Mouse (Mus musculus) E14TG2a.4 (cell line): ENCODE data around the gene Tcf7l1.
"Not testable (repeated sequence)": the region's sequence is repeated elsewhere in the genome, so short reads cannot be mapped to it uniquely, and the experiment has no call there.

Source experiments
- H3K27me3 ChIP-seq: 2 replicates; pipeline ENCODE4 v1.6.1; 2014; ENCODE audit warnings: low read length, control low read depth; ENCODE audit not compliant: insufficient read depth
- H3K36me3 ChIP-seq: 2 replicates; pipeline ENCODE4 v1.6.1; 2014; ENCODE audit warnings: low read length, control low read depth; ENCODE audit not compliant: insufficient read depth
- H3K4me1 ChIP-seq: replicated peaks from 2 replicates; pipeline ENCODE4 v1.6.1; 2014; ENCODE audit warnings: low read depth, low read length, control low read depth
- H3K4me3 ChIP-seq: replicated peaks from 2 replicates; pipeline ENCODE4 v1.5.1; 2014; ENCODE audit warnings: mild to moderate bottlenecking, low read length
- H3K9me3 ChIP-seq: 2 replicates; pipeline ENCODE4 v1.6.1; 2014; ENCODE audit warnings: low read length, control low read depth
- CTCF ChIP-seq: conservative IDR thresholded peaks from 2 replicates; pipeline ENCODE4 v1.5.1; 2014; ENCODE audit warnings: low read length
- NANOG ChIP-seq: IDR thresholded peaks from 2 replicates; pipeline ENCODE4 v1.6.1; 2014; ENCODE audit warnings: borderline replicate concordance, low read length, mixed read lengths
- POU5F1 ChIP-seq: IDR thresholded peaks from 2 replicates; pipeline ENCODE4 v1.6.1; 2014; ENCODE audit warnings: low read length, borderline replicate concordance

Tcf7l1 gene

DNA sequence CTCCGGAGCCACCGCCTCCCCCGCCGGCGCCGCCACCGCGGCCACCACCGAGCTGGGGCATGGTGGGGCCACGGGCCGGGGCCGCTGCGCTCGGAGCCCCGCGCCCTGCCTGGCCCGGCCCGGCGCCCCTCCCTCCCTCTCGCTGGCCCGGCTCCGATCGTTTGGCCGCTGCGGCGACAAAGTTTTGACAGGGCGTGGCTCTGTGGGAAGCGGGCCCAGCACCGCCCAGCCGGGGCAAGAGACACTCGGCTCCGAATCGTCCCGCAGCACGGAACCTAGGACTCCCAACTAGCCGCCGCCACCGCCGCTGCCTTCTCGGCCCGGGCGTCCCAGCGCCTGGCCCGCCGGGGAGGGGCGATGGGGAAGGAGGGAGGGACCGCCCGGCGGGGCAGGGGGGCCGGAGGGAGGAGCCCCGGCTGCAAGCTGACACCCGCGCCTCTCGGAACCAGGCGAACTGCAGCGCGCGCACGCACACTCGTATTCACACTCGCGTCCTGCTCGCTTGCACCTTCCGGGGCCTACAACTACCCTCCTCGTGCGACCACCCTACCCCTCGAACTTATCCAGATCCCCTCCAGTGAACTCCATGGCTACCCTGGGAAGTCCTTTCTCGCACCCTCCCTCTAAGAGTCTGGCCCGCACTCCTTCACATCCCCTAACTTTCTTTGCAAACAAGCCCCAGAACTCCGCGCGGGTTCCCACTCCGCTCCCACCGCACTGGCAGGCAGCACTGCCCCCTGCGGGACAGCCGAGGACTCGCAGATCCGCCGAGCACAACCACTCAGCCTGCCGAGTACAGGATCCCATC lies at the start of gene Tcf7l1:
TSS of gene Tcf7l1 (minus strand) at position 363 of the 808 bp plus-strand sequence.
- TF ChIP-seq POU5F1 = no peak
- TF ChIP-seq CTCF = peak; percentile 84
- no peak for TF ChIP-seq NANOG
- H3K36me3 ChIP-seq = peaks cover 19% of the 10 kb centered on the region
- H3K9me3 ChIP-seq = no peaks in the 10 kb centered on the region
- peak within 1 kb of the TSS; percentile 92 for H3K4me3 ChIP-seq
- H3K27me3 ChIP-seq = peaks cover 27% of the 10 kb centered on the region
- H3K4me1 ChIP-seq = peaks cover 55% of the 10 kb centered on the region

DNA sequence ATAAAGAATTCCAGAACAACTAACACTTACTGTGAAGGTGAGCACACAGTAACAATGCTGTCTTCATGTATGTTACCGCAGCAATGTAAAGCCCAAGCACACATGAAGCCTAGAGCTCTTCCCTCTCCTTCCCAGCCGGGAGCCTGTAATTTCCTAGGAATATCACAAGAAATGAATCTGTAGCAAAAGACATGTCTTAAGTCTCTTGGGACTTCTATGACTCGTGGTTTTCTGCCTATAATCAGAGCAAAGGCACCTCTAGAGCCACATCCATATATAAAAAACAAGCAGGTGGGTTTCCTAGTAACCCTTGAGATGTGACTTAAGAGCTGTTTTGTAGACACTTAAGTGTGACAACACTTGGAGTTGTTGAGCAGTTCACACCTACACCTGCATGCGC lies 48.7 kb upstream of the Tcf7l1 start:
- peaks cover 48% of the 10 kb centered on the region for H3K4me1 ChIP-seq
- no peaks in the 10 kb centered on the region for H3K27me3 ChIP-seq
- H3K4me3 ChIP-seq = no peak overlapping the region
- H3K36me3 ChIP-seq = peaks cover 27% of the 10 kb centered on the region
- TF ChIP-seq CTCF = no peak
- no peak for TF ChIP-seq NANOG
- TF ChIP-seq POU5F1 = no peak
- no peaks in the 10 kb centered on the region for H3K9me3 ChIP-seq

DNA sequence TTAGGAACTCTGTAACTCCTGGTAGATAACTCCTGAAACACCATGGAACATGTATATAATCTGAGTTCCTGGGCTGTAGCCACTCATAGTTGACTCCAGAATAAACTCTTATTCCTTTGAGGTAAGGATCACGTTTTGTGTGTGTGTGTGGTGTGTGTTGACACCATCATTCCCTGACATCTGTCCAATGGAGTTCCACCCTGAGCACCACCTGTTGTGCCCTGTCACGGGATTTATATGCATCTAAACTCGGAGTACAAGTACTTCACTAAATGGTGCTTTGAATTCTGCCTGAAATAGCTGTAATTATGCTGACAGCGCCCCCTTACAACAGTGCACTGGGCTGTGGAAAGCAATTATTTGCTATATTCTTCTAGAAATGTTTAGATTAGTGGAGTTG lies 45.5 kb upstream of the Tcf7l1 start:
- TF ChIP-seq NANOG (no peak), POU5F1 (no peak), CTCF (no peak)
- no peaks in the 10 kb centered on the region for H3K9me3 ChIP-seq
- H3K27me3 ChIP-seq = no peaks in the 10 kb centered on the region
- H3K36me3 ChIP-seq = peaks cover 17% of the 10 kb centered on the region; the same call in 1 of the 2 replicates
- H3K4me3 ChIP-seq = no peak overlapping the region
- peaks cover 20% of the 10 kb centered on the region for H3K4me1 ChIP-seq

DNA sequence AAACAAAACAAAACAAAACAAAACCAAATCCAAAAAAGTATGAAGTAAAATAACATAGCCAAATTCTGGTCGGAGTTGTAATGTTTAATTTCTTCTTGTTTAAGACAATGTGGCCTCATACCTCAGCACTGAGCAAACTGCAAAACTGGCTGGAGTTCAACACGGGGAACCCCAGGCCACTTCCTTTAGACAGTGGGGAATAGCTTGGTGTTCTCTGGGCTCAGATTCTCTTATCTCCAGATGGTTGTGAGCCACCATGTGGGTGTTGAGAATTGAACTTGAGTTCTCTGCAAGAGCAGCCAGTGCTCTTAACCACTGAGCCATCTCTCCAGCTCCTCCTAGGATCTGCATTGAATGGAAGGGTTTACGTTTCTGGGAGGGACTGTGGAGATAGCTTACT lies 42.8 kb upstream of the Tcf7l1 start:
- no peak for TF ChIP-seq POU5F1
- TF ChIP-seq CTCF = no peak
- no peak for TF ChIP-seq NANOG
- Histone ChIP-seq H3K27me3 (peaks cover under 1% of the 10 kb centered on the region; the same call in 1 of the 2 replicates), H3K4me1 (peaks cover 24% of the 10 kb centered on the region), H3K4me3 (no peak overlapping the region), H3K9me3 (no peaks in the 10 kb centered on the region), H3K36me3 (0 out of 2 replicates have a peak, but pooled peaks cover 6% of the 10 kb centered on the region)

DNA sequence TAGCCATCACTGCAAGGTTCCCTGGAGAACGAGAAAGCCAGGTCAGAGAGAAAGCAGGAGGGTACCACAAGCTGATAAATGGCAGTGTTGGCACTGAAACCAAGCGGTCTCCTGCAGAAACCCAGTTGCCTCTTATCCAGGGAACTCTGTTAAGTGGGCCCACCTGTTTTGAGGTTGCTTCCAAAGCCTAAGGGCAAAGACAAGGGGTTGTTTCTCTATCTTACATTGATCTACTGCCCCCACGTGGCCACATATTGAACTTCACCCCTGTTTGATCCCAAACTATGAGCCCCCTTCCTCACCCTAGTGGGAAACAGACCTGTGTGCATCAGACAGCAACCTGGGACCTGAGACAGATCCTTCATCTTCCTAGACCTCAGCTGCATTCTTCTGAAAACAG lies 42.2 kb upstream of the Tcf7l1 start:
- no peak for TF ChIP-seq NANOG
- TF ChIP-seq CTCF = peak; percentile 92
- Histone ChIP-seq H3K9me3 (no peaks in the 10 kb centered on the region), H3K36me3 (0 out of 2 replicates have a peak, but pooled peaks cover under 1% of the 10 kb centered on the region)

DNA sequence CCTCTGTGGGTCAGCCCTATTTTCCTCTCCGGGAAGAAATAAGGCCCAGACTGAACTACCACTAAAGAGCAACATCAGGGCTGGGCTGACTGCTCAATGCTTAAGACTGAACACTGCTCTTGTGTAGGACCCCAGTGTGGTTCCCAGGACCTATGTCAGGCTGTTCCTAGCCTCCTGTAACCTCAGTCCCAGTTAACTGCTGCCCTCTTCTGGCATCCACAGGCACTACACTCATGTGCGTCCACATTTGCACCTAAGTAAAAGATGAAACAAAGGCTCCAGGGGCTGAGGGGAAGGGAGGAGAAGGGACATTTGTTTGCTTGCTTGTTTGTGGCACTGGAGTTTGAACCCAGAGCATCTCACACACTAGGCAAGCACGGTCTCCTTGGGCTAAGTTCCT lies 39.8 kb upstream of the Tcf7l1 start:
- TF ChIP-seq CTCF (peak; percentile 89), POU5F1 (no peak)
- Histone ChIP-seq H3K4me3 (peak overlapping the region; percentile 48; the same call in 1 of the 2 replicates), H3K9me3 (no peaks in the 10 kb centered on the region), H3K4me1 (peaks cover 49% of the 10 kb centered on the region), H3K36me3 (no peaks in the 10 kb centered on the region), H3K27me3 (peaks cover 10% of the 10 kb centered on the region)

More for the DNA sequence above, 42.2 kb upstream of the Tcf7l1 start:
- H3K27me3 ChIP-seq = peaks cover 6% of the 10 kb centered on the region
- no peak overlapping the region for H3K4me3 ChIP-seq
- H3K4me1 ChIP-seq = peaks cover 30% of the 10 kb centered on the region

DNA sequence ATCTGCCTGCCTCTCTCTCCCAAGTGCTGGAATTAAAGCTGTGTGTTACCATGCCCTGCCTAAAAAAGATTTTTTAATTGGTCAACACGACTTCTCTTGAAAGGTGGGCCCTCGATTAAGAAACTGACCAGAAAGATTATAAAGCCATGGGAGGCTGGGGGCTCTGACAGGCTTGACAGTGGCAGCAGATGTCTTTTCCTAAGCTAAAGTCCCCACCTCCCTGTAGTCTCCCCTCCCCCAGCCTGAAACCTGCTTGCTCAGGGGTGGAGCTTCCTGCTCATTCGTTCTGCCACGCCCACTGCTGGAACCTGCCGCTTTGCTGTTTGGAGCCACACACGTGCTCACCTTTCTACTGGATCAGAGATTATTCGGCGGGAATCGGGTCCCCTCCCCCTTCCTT lies 39.0 kb upstream of the Tcf7l1 start:
- H3K36me3 ChIP-seq, H3K9me3 ChIP-seq: not testable (repeated sequence)
- peaks cover 13% of the 10 kb centered on the region for H3K27me3 ChIP-seq
- H3K4me1 ChIP-seq = peaks cover 49% of the 10 kb centered on the region
- H3K4me3 ChIP-seq = peak overlapping the region; percentile 48; the same call in 1 of the 2 replicates

DNA sequence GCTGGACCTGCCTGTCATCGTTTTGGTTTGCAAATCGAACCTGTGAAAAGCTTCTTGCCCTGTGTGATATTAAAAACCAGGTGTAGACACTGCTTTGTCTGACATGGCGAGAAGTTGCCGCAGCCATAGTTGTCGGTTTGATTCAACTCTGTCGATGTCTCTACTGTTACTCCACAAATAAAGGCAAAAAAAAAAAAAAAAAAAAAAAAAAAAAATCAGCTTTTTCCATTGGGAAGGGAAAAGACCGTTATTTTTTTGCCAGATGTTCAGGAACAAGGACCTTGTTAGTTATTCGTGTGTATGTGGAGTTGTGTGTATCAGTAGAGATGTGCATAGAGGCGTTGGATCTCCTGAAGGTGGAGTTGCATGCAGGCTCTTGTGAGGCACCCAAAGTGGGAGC lies 36.7 kb upstream of the Tcf7l1 start:
- Histone ChIP-seq H3K36me3 (no peaks in the 10 kb centered on the region), H3K9me3 (no peaks in the 10 kb centered on the region), H3K4me1 (peaks cover 54% of the 10 kb centered on the region), H3K4me3 (peak overlapping the region; percentile 74), H3K27me3 (peaks cover 13% of the 10 kb centered on the region)
- no peak for TF ChIP-seq POU5F1
- TF ChIP-seq NANOG = no peak
- no peak for TF ChIP-seq CTCF

DNA sequence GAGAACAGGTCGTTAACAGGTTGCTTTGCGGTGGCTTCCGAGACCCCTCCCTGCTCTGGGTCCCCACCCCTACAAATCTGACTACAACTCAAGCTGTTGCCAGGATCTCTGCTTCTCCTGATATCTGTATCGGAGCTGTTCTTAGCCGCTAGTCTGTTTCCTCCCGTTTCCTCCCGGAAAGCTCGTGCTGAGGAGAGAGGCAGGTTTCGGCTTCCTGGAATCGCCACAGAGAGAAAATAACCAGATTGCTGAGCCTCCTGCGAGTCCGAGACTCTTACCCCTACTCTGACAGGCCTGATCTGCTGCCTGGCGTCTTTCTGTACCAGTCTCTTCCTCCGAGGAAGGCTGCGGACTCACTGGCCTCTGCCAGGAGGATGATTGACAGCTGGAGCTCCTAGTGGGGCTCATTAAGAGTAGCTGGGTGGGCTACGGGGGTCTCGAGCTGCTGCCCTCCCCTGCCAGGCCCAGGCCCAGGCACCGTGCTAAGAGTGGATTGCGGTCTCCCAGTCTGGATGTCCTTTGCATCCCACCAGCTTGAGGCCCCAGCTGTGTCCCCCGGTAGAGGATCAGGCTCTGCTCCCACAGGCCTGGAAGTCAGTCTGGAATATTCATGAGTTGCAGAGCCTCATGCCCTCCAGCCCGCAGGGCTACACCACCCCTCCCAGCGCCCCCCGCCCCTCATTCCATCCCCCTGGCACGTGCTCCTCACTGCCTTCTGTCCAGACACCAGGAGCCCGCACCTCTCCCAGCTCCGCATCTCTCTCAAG lies 36.1 kb upstream of the Tcf7l1 start:
- H3K4me1 ChIP-seq = peaks cover 54% of the 10 kb centered on the region
- TF ChIP-seq NANOG = no peak
- no peak for TF ChIP-seq CTCF
- TF ChIP-seq POU5F1 = no peak
- H3K36me3 ChIP-seq = no peaks in the 10 kb centered on the region
- H3K4me3 ChIP-seq = peak overlapping the region; percentile 74
- H3K9me3 ChIP-seq = no peaks in the 10 kb centered on the region
- H3K27me3 ChIP-seq = peaks cover 13% of the 10 kb centered on the region
